Mouse (Mus musculus) C2C12 (cell line): ENCODE measurements around the gene Cacna1c. TPM values are rescaled to one million over a fixed set of nuclear protein-coding genes. Genes with fewer than 3 reads are reported as not detected.

Experiments used
- H3K27me3 ChIP-seq: one replicate; pipeline ENCODE4 v1.6.1; 2011; ENCODE audit not compliant: control insufficient read depth, insufficient read depth, insufficient read length
- H3K36me3 ChIP-seq: one replicate; pipeline ENCODE4 v1.6.1; 2011; ENCODE audit not compliant: control insufficient read depth, insufficient read depth
- H3K4me3 ChIP-seq: one replicate; pipeline ENCODE4 v1.5.1; 2011; ENCODE audit warnings: mild to moderate bottlenecking, control low read depth; ENCODE audit not compliant: poor library complexity, insufficient read depth, severe bottlenecking
- H3K79me2 ChIP-seq: one replicate; pipeline ENCODE4 v1.6.1; 2011; ENCODE audit not compliant: control insufficient read depth, insufficient read depth
- H3K79me3 ChIP-seq: one replicate; pipeline ENCODE4 v1.6.1; 2011; ENCODE audit warnings: low read depth, control low read depth
- H3ac ChIP-seq: one replicate; pipeline ENCODE3; 2011; ENCODE audit warnings: low read depth; ENCODE audit not compliant: control insufficient read depth, insufficient read length
- CEBPB ChIP-seq: IDR thresholded peaks from one replicate; pipeline ENCODE4 v1.6.1; 2011; ENCODE audit warnings: low read depth, mild to moderate bottlenecking, control low read depth, moderate library complexity
- CTCF ChIP-seq: IDR thresholded peaks from one replicate; pipeline ENCODE4 v1.5.1; 2011; ENCODE audit not compliant: control insufficient read depth, insufficient read depth, insufficient read length
- FOSL1 ChIP-seq: IDR thresholded peaks from one replicate; pipeline ENCODE4 v1.8.0; 2011; ENCODE audit warnings: mild to moderate bottlenecking, low read length; ENCODE audit not compliant: poor library complexity, insufficient read depth, severe bottlenecking
- MAX ChIP-seq: IDR thresholded peaks from one replicate; pipeline ENCODE4 v1.6.1; 2011; ENCODE audit warnings: mild to moderate bottlenecking, control low read depth
- MYOD1 ChIP-seq: IDR thresholded peaks from one replicate; pipeline ENCODE4 v1.6.1; 2011; ENCODE audit warnings: low read depth; ENCODE audit not compliant: control insufficient read depth, insufficient read length
- MYOG ChIP-seq: IDR thresholded peaks from one replicate; pipeline ENCODE4 v1.6.1; 2011; ENCODE audit not compliant: control insufficient read depth, insufficient read length; ENCODE audit errors: extremely low read depth
- USF1 ChIP-seq: IDR thresholded peaks from one replicate; pipeline ENCODE4 v1.6.1; 2011; ENCODE audit warnings: low read depth, mild to moderate bottlenecking, control low read depth, moderate library complexity
- polyA plus RNA-seq: library from polyadenylated mRNA; unstranded; fragments of >200 nt; fragmentation: generic; extraction: Trizol; gene quantifications from one replicate; pipeline ENCODE4 v1.2.1, GENCODE M21; 2012; ENCODE audit warnings: missing spikeins

The Cacna1c gene
- polyA plus RNA-seq, 1 experiment, result not detected

GRCm38 (mm10) chr6:118866889-118867288 lies 329.3 kb downstream of the Cacna1c start:
- Histone ChIP-seq H3ac (no peak overlapping the region), H3K27me3 (peaks cover 26% of the 10 kb centered on the region), H3K79me3 (no peaks in the 10 kb centered on the region), H3K36me3 (no peaks in the 10 kb centered on the region), H3K4me3 (no peak overlapping the region), H3K79me2 (no peaks in the 10 kb centered on the region)
- TF ChIP-seq CEBPB, result no peak
- no peak for TF ChIP-seq MYOG
- no peak for TF ChIP-seq USF1
- TF ChIP-seq FOSL1, result no peak
- TF ChIP-seq MAX, result no peak
- no peak for TF ChIP-seq CTCF
- no peak for TF ChIP-seq MYOD1

GRCm38 (mm10) chr6:118865777-118866380 lies 330.3 kb downstream of the Cacna1c start:
- TF ChIP-seq MYOD1 (no peak), MYOG (no peak), MAX (no peak), USF1 (no peak), CTCF (no peak), CEBPB (no peak), FOSL1 (no peak)
- H3K36me3 ChIP-seq, result no peaks in the 10 kb centered on the region
- H3K79me3 ChIP-seq, result no peaks in the 10 kb centered on the region
- H3K79me2 ChIP-seq, result no peaks in the 10 kb centered on the region
- H3K27me3 ChIP-seq, result peaks cover 22% of the 10 kb centered on the region
- H3K4me3 ChIP-seq, result no peak overlapping the region
- no peak overlapping the region for H3ac ChIP-seq

GRCm38 (mm10) chr6:118864696-118865620 lies 331.3 kb downstream of the Cacna1c start:
- H3K36me3 ChIP-seq, result no peaks in the 10 kb centered on the region
- H3K79me2 ChIP-seq, result no peaks in the 10 kb centered on the region
- H3ac ChIP-seq, result no peak overlapping the region
- H3K27me3 ChIP-seq, result peaks cover 17% of the 10 kb centered on the region
- TF ChIP-seq USF1 (no peak), MYOG (no peak), FOSL1 (no peak), CTCF (no peak), MAX (no peak), MYOD1 (no peak), CEBPB (no peak)
- H3K79me3 ChIP-seq, result no peaks in the 10 kb centered on the region
- H3K4me3 ChIP-seq, result no peak overlapping the region

- H3K27me3 ChIP-seq, result peaks cover 7% of the 10 kb centered on the region
- TF ChIP-seq MYOD1, result no peak
- H3K79me3 ChIP-seq, result no peaks in the 10 kb centered on the region
- H3K4me3 ChIP-seq, result no peak overlapping the region
- no peaks in the 10 kb centered on the region for H3K36me3 ChIP-seq
- H3ac ChIP-seq, result no peak overlapping the region
- no peaks in the 10 kb centered on the region for H3K79me2 ChIP-seq
Measured at GRCm38 (mm10) chr6:118862727-118863126, 333.5 kb downstream of the Cacna1c start.

GRCm38 (mm10) chr6:118862091-118862490 lies 334.1 kb downstream of the Cacna1c start:
- H3K36me3 ChIP-seq, result no peaks in the 10 kb centered on the region
- no peaks in the 10 kb centered on the region for H3K79me3 ChIP-seq
- H3K27me3 ChIP-seq, result peaks cover 7% of the 10 kb centered on the region
- no peak overlapping the region for H3K4me3 ChIP-seq
- H3K79me2 ChIP-seq, result no peaks in the 10 kb centered on the region
- no peak overlapping the region for H3ac ChIP-seq
- TF ChIP-seq MAX, result no peak
- TF ChIP-seq MYOD1, result no peak
- no peak for TF ChIP-seq CEBPB
- no peak for TF ChIP-seq MYOG
- TF ChIP-seq USF1, result no peak
- no peak for TF ChIP-seq CTCF
- TF ChIP-seq FOSL1, result no peak

- Histone ChIP-seq H3K79me2 (no peaks in the 10 kb centered on the region), H3K79me3 (no peaks in the 10 kb centered on the region), H3K27me3 (peaks cover 11% of the 10 kb centered on the region), H3K36me3 (no peaks in the 10 kb centered on the region), H3K4me3 (no peak overlapping the region), H3ac (no peak overlapping the region)
- no peak for TF ChIP-seq CTCF
- no peak for TF ChIP-seq MAX
- no peak for TF ChIP-seq FOSL1
- TF ChIP-seq USF1, result no peak
Measured at GRCm38 (mm10) chr6:118858431-118858830, 337.8 kb downstream of the Cacna1c start.
